Mouse (Mus musculus): ENCODE data around the gene Hamp2. TPM values are rescaled to one million over a fixed set of nuclear protein-coding genes. Genes with fewer than 3 reads are reported as not detected.
A peak's percentile ranks its signal among the peaks of the same experiment; 100 is the strongest.
"Not testable (repeated sequence)": the region's sequence is repeated elsewhere in the genome, so short reads cannot be mapped to it uniquely, and the experiment has no call there.

Gene Hamp2
- polyA plus RNA-seq (2012; fragmentation: generic; extraction: Trizol): not detected

- not testable (repeated sequence) for H3K4me3 ChIP-seq; H3K36me3 ChIP-seq (ENCODE audit: control insufficient read depth, insufficient read depth); H3K79me2 ChIP-seq (ENCODE audit: control insufficient read depth, insufficient read depth); H3K27me3 ChIP-seq (ENCODE audit: control insufficient read depth, insufficient read depth, insufficient read length); H3ac ChIP-seq (ENCODE audit: control insufficient read depth, insufficient read length); H3K4me2 ChIP-seq (ENCODE audit: low read depth)
These were observed at the start of gene Hamp2 for GRCm38 (mm10) chr7:30924581-30924980. Gene Hamp2 (minus strand): TSS chr7:30924681.

- H3K79me2 ChIP-seq (ENCODE audit: control insufficient read depth, insufficient read depth): no peaks in the 10 kb centered on the region
- peak within 1 kb of the TSS; percentile 30 for H3K4me2 ChIP-seq (ENCODE audit: low read depth)
- H3ac ChIP-seq (ENCODE audit: control insufficient read depth, insufficient read length): no peak within 1 kb of the TSS
- TF ChIP-seq TCF3 (IDR thresholded peaks at IDR 0.05; ENCODE audit: insufficient read length, low read depth): no peak
- no peak for TF ChIP-seq CEBPB (IDR thresholded peaks at IDR 0.05; ENCODE audit: insufficient read depth, poor library complexity, severe bottlenecking)
- no peak for TF ChIP-seq POLR2A (IDR thresholded peaks at IDR 0.05; ENCODE audit: insufficient read length, low read depth)
- TF ChIP-seq MYOD1 (IDR thresholded peaks at IDR 0.05; ENCODE audit: control insufficient read depth in 1 of 3, insufficient read length in 2 of 3, low read depth in 2 of 3): peak in 1 of 3 experiments; percentile 1
- no peak for TF ChIP-seq E2F4 (IDR thresholded peaks at IDR 0.05; ENCODE audit: insufficient read depth)
- TF ChIP-seq SRF (IDR thresholded peaks at IDR 0.05; ENCODE audit: control insufficient read depth, insufficient read length, low read depth): no peak
- TF ChIP-seq POLR2AphosphoS2 (IDR thresholded peaks at IDR 0.05; ENCODE audit: insufficient read length, low read depth): no peak
- peaks cover 30% of the 10 kb centered on the region for H3K27me3 ChIP-seq (ENCODE audit: control insufficient read depth, insufficient read depth, insufficient read length)
- no peaks in the 10 kb centered on the region for H3K36me3 ChIP-seq (ENCODE audit: control insufficient read depth, insufficient read depth)
- H3K4me3 ChIP-seq: no peak within 1 kb of the TSS
These were observed 49.2 kb upstream of the Hamp2 start, which contains the start of gene Fam187b for GRCm38 (mm10) chr7:30973501-30974289. Gene Fam187b (plus strand): TSS chr7:30973790.

DNA sequence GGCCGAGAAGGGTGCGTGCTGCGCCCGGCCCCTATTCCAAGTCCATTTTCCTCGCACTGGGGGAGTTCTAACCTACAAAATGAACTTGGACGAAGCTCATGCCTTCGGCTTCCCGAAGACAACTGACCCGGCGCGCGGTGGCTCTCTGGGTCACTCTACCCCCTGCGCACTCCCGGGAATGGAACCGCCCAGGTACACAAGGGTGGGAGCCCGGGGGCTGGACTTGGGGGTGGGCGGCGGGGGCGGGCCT, 48.7 kb upstream of the Hamp2 start, which contains the start of gene Lsr:
Gene Lsr (minus strand): TSS at position 214 of the 250 bp plus-strand sequence.
- Histone ChIP-seq H3K4me3 (no peak within 1 kb of the TSS), H3K4me2 (ENCODE audit: low read depth) (peak within 1 kb of the TSS; percentile 30)

DNA sequence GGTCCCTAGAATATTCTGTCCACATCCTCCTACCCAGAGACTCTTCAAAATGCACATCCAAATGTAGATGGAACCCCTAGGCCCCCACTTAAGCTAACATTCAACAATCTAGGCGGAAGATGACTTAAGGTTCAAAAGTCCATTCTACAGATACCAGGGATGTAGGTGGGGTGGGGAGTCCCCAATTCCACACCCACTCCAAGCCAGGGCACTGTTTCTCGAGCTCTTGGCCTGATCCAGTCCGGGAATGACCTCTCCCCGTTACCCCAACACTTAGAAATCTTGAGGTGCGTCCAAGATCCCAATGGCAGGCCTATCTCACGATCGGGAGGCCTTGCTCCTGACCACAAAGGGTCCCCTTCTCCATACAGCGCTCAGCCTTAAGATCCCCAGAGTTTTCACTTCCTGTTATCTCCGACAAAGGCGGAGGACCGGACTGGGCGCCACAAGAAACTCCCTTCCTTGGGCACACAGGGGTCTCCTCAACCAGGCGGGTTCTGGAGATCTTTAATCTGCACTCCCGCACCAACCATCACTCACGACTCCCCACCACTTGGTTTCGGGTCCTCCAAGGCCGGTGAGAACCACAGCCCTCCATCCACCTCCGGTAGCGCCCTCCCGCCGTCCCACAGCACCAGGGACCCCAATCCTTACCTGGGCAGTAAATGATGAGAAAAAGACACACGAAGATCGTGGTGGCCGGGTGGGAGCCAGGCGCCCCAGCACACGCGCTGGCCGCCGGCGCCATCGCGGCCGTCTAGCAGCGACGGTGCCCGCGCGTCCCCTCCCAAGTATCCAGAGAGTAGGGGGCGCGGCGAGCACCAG, 48.2 kb upstream of the Hamp2 start:
- no peaks in the 10 kb centered on the region for H3K36me3 ChIP-seq (ENCODE audit: control insufficient read depth, insufficient read depth)

More for the DNA sequence above, 48.7 kb upstream of the Hamp2 start, which contains the start of gene Lsr:
- Histone ChIP-seq H3ac (ENCODE audit: control insufficient read depth, insufficient read length) (no peak within 1 kb of the TSS), H3K27me3 (ENCODE audit: control insufficient read depth, insufficient read depth, insufficient read length) (peaks cover 30% of the 10 kb centered on the region), H3K36me3 (ENCODE audit: control insufficient read depth, insufficient read depth) (no peaks in the 10 kb centered on the region), H3K79me2 (ENCODE audit: control insufficient read depth, insufficient read depth) (no peaks in the 10 kb centered on the region)
- no peak for TF ChIP-seq MAX (IDR thresholded peaks at IDR 0.05; ENCODE audit: low read depth)
- no peak for TF ChIP-seq TCF12 (IDR thresholded peaks at IDR 0.05; ENCODE audit: insufficient read depth, poor library complexity, severe bottlenecking)
- no peak for TF ChIP-seq SRF (IDR thresholded peaks at IDR 0.05; ENCODE audit: control insufficient read depth, insufficient read length, low read depth)
- no peak for TF ChIP-seq MYOG (IDR thresholded peaks at IDR 0.05; ENCODE audit: control insufficient read depth in 1 of 3, insufficient read depth in 1 of 3, insufficient read length in 2 of 3, low read depth in 2 of 3)
- no peak for TF ChIP-seq E2F4 (IDR thresholded peaks at IDR 0.05; ENCODE audit: insufficient read depth)
- no peak for TF ChIP-seq CEBPB (IDR thresholded peaks at IDR 0.05; ENCODE audit: insufficient read depth, poor library complexity, severe bottlenecking)
- TF ChIP-seq POLR2A (IDR thresholded peaks at IDR 0.05; ENCODE audit: insufficient read length, low read depth): no peak
- no peak for TF ChIP-seq MYOD1 (IDR thresholded peaks at IDR 0.05; ENCODE audit: control insufficient read depth in 1 of 3, insufficient read length in 2 of 3, low read depth in 2 of 3)

GRCm38 (mm10) chr7:30971901-30972300, 47.4 kb upstream of the Hamp2 start:
- H3ac ChIP-seq (ENCODE audit: control insufficient read depth, insufficient read length): no peak overlapping the region
- no peaks in the 10 kb centered on the region for H3K79me2 ChIP-seq (ENCODE audit: control insufficient read depth, insufficient read depth)
- H3K4me2 ChIP-seq (ENCODE audit: low read depth): no peak overlapping the region
- no peaks in the 10 kb centered on the region for H3K36me3 ChIP-seq (ENCODE audit: control insufficient read depth, insufficient read depth)
- H3K4me3 ChIP-seq: no peak overlapping the region
- TF ChIP-seq POLR2AphosphoS2 (IDR thresholded peaks at IDR 0.05; ENCODE audit: insufficient read length, low read depth): no peak
- TF ChIP-seq E2F4 (IDR thresholded peaks at IDR 0.05; ENCODE audit: insufficient read depth): no peak
- TF ChIP-seq CEBPB (IDR thresholded peaks at IDR 0.05; ENCODE audit: insufficient read depth, poor library complexity, severe bottlenecking): no peak
- no peak for TF ChIP-seq SRF (IDR thresholded peaks at IDR 0.05; ENCODE audit: control insufficient read depth, insufficient read length, low read depth)
- no peak for TF ChIP-seq MYOD1 (IDR thresholded peaks at IDR 0.05; ENCODE audit: control insufficient read depth in 1 of 3, insufficient read length in 2 of 3, low read depth in 2 of 3)
- TF ChIP-seq REST (IDR thresholded peaks at IDR 0.05; ENCODE audit: insufficient read depth, insufficient read length): no peak
- peaks cover 30% of the 10 kb centered on the region for H3K27me3 ChIP-seq (ENCODE audit: control insufficient read depth, insufficient read depth, insufficient read length)

More for the DNA sequence above, 48.2 kb upstream of the Hamp2 start:
- no peak overlapping the region for H3K4me3 ChIP-seq
- no peak overlapping the region for H3K4me2 ChIP-seq (ENCODE audit: low read depth)
- no peaks in the 10 kb centered on the region for H3K79me2 ChIP-seq (ENCODE audit: control insufficient read depth, insufficient read depth)
- H3K27me3 ChIP-seq (ENCODE audit: control insufficient read depth, insufficient read depth, insufficient read length): peaks cover 30% of the 10 kb centered on the region
- H3ac ChIP-seq (ENCODE audit: control insufficient read depth, insufficient read length): no peak overlapping the region
- TF ChIP-seq POLR2AphosphoS2 (IDR thresholded peaks at IDR 0.05; ENCODE audit: insufficient read length, low read depth) (no peak), TCF12 (IDR thresholded peaks at IDR 0.05; ENCODE audit: insufficient read depth, poor library complexity, severe bottlenecking) (no peak), POLR2A (IDR thresholded peaks at IDR 0.05; ENCODE audit: insufficient read length, low read depth) (no peak), CEBPB (IDR thresholded peaks at IDR 0.05; ENCODE audit: insufficient read depth, poor library complexity, severe bottlenecking) (no peak), USF1 (IDR thresholded peaks at IDR 0.05; ENCODE audit: low read depth) (no peak), E2F4 (IDR thresholded peaks at IDR 0.05; ENCODE audit: insufficient read depth) (no peak), MYOD1 (IDR thresholded peaks at IDR 0.05; ENCODE audit: control insufficient read depth in 1 of 3, insufficient read length in 2 of 3, low read depth in 2 of 3) (no peak), SRF (IDR thresholded peaks at IDR 0.05; ENCODE audit: control insufficient read depth, insufficient read length, low read depth) (no peak), REST (IDR thresholded peaks at IDR 0.05; ENCODE audit: insufficient read depth, insufficient read length) (no peak), MAX (IDR thresholded peaks at IDR 0.05; ENCODE audit: low read depth) (no peak), TCF3 (IDR thresholded peaks at IDR 0.05; ENCODE audit: insufficient read length, low read depth) (no peak), MYOG (IDR thresholded peaks at IDR 0.05; ENCODE audit: control insufficient read depth in 1 of 3, insufficient read depth in 1 of 3, insufficient read length in 2 of 3, low read depth in 2 of 3) (no peak)

Measured in myocyte (in vitro differentiated cells).